In genomic region chr15:90822306-90822705, GRCm38 (mm10) we compare ENCODE assay signal across 16 mouse cellular contexts.
"Had no signal": no experiment of that assay in that cellular context is flagged by ENCODE, and none has a peak within 500 bp of the region (broad histone marks: within the 10 kb centered on the region; RNA-seq: fewer than 3 reads in every experiment).

No protein-coding gene starts in this region.

- H3K9ac ChIP-seq: kidney, embryonic 15.5 days; liver, embryonic 13.5 days; midbrain, embryonic 13.5 days; neural tube, embryonic 12.5 days; neural tube, embryonic 15.5 days had no signal

- ATAC-seq: intestine, postnatal 0 days; midbrain, embryonic 13.5 days had no signal

- DNase-seq: kidney, adult 8-10 months; kidney, postnatal 14 days; kidney, postnatal 4 days; layer of hippocampus, postnatal 36 days; liver, embryonic 13.5 days; lung, adult 2 months; thymus, adult 2 months; thymus, postnatal 25 days had no signal

- H3K36me3 ChIP-seq: kidney, embryonic 15.5 days; liver, embryonic 13.5 days; midbrain, embryonic 13.5 days; neural tube, embryonic 12.5 days; neural tube, embryonic 15.5 days had no signal

- H3K27me3 ChIP-seq: liver, embryonic 13.5 days; neural tube, embryonic 12.5 days; neural tube, embryonic 15.5 days had no signal

- H3K9me3 ChIP-seq: kidney, embryonic 15.5 days; liver, embryonic 13.5 days; midbrain, embryonic 13.5 days; neural tube, embryonic 12.5 days; neural tube, embryonic 15.5 days had no signal

- H3K4me3 ChIP-seq: kidney, embryonic 15.5 days; left cerebral cortex, adult 2 months; liver, embryonic 13.5 days; midbrain, embryonic 13.5 days; neural tube, embryonic 12.5 days; neural tube, embryonic 15.5 days had no signal

- H3K4me2 ChIP-seq: kidney, embryonic 15.5 days; liver, embryonic 13.5 days; midbrain, embryonic 13.5 days; neural tube, embryonic 12.5 days; neural tube, embryonic 15.5 days had no signal

- H3K27ac ChIP-seq: kidney, embryonic 15.5 days; left cerebral cortex, adult 2 months; liver, embryonic 13.5 days; macrophage; midbrain, embryonic 13.5 days; neural tube, embryonic 12.5 days; neural tube, embryonic 15.5 days; stomach, postnatal 0 days had no signal

- H3K4me1 ChIP-seq: kidney, embryonic 15.5 days; liver, embryonic 13.5 days had no signal
